Mouse (Mus musculus) layer of hippocampus, postnatal 36 days (tissue): ENCODE measurements around the gene Surf4. TPM values are rescaled to one million over a fixed set of nuclear protein-coding genes. Genes with fewer than 3 reads are reported as not detected.

Experiments
- DNase-seq, 2 experiments: peaks; one replicate each; pipeline ENCODE4 v3.0.0; 2022
- total RNA-seq, 2 experiments: library from RNA; stranded (reverse); gene quantifications; 2 replicates each; pipeline ENCODE4 v1.2.3; 2021

Gene Surf4
- total RNA-seq, 2 experiments from 2014 or later, result 59.0 to 59.6 TPM

GRCm38 (mm10) chr2:26927745-26928476, 5.8 kb downstream of the Surf4 start:
- no peak for DNase-seq

- no peak for DNase-seq
These were observed 11.9 kb downstream of the Surf4 start for GRCm38 (mm10) chr2:26921784-26922183.

DNA sequence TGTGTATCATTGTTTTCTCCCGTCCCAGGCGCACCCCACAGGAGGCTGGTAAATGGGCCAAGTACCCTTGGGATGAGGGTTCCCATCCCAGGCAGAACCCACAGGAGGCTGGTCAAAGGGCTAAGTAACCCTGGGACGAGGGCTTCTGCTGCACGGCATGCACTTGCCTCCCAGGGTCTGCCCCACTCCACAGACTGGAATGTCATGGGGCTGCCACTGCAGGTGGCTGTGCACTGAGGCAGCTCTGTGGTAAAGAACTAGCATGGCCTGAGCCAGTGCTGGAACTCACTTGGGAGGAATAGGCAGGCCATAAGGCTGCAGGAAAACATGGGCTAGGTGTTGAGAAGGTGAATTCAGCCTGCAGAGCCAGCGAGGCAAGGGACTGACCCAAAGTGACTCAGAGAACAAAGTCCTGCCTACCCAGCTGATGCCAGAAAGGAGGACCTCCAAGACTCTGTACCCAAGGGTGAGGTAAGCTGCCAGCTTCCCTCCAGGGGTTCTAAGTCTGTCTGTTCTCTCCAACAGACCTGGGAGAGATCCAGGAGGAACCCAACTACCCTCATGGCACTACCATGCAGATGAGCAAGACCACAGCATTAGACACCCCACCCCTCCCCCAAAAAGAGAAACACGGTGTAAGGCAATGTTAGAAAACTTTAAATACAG, 13.4 kb downstream of the Surf4 start:
- DNase-seq, result no peak

DNA sequence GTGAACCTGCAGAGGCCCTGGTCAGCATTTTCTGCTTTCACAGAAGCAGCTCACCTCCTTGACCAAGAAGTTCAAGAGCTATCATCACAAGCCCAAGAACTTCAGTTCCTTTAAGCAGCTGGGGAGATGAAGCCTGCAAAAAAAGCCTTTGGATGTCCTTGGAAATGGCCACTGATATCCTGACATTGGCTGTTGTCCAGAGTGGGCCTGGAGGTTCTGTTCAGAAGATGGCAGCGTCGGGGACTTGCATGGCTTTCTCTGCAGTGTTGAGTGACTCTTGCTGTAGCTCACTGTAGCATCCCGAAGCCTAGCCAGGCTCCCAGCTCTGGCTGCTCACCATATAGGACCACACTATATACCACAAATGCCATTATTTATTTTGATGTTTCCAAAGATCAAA, 14.0 kb downstream of the Surf4 start:
- DNase-seq, result no peak

- DNase-seq, result no peak
These were observed 17.0 kb downstream of the Surf4 start for GRCm38 (mm10) chr2:26916738-26917137.

DNA sequence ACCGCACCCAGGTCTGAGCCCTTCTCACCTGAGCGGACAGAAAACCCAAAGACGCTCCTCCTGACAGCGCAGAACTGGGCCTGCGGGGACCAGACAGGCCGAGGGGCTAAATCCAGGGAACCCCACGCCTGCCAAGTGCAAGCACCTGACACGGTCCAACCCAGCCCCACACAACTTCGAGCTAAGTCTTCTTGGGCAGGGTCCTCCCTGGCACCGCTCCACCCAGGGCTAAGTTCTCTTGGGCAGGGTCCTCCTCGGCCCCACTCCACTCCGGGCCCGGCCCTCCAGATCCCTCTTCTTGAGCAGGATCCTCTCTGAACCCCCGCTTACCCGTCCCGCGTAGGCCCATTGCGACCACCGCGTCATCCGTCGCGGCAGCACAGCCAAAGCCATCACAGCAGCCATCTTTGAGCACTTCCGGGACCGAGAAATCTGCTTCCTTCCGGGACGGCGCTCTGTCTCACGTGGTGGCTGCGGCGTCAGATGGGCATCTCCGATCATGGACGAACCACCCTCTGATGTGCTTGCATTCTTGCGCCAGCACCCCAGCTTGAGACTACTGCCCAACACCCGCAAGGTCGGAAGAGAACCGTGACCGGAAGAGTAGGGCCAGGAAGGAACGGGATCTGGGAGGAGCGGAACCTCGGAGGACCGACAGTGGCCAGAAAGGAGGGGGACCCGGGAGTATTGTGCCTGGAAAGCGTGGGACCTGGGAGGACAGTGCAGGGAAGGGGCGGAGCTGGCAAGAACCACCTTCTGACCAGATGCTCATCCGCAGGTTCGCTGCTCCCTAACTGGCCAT, 17.6 kb downstream of the Surf4 start, which contains the start of the genes Surf2 and Surf1:
Gene Surf2 (plus strand): TSS at position 441 of the 802 bp plus-strand sequence.
Gene Surf1 (minus strand): TSS at position 604 of the 802 bp plus-strand sequence.
- peak; percentile 85 to 86 for DNase-seq

DNA sequence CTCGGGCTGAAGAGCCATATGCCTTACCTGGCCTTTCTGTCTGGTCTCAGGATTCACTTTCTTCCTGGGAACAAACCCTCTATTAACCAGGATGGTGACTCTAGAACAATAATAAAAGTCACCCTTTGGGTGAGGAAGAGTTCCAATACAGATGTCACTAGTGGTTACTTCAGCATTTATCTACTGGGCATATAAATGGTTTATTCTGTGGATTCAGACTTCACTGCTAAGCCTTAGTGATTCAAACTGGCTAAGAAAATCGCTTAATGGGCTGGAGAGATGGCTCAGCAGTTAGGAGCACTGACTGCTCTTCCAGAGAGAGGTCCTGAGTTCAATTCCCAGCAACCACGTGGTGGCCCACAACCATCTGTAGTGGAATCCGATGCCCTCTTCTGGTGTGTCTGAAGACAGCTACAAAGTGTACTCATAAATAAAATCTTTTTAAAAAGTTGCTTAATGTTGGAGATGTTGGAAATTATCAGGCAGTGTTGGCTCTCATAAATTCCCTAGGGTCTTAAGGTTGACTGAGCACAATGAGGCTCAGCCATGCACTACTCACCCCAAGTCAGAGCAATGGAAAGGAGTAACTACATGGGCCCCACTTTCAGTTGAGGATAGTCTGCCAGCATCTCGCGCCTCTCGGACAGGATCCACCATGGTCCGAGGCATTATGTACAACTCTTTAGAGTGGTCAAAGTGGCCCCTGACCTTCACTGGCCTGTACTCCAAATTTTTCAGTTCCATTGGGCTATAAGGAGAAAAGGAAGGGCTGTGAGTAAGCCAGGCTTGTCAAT, 19.4 kb downstream of the Surf4 start:
- DNase-seq, result no peak

DNA sequence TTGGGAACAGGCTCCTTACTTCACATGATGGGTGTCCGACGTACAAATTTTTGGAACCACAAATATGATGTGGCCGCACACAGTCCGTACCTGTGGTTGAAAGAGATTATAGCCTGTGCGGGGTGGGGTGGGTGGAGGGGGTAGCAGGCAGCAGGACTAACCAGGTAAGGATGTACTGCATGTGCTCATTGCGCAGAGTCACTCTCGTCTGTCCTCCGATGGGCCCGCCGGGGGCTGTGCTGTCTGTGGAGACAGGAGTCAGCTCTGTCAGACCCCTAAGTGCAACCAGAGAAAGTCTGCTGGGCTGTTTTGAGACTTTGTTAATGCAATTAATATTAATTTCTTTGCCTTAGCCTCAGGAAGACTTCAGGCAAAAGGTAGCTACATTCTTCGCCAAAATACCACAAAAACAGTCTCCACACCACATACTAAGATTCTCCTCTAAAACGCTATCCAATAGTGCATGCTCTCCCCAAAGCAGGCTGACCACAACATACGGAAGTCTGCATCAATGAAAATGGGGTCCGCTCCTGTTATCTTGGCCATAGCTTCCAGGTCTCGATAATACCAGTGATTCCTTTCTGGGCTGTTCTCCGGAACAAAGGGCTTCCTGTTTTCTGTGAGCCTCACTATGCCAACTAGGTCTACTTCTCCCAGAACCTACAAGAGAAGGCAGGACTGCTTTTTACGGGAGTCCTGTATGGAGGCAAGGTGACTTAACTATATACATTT, 20.1 kb downstream of the Surf4 start:
- DNase-seq, result no peak

GRCm38 (mm10) chr2:26912253-26912770, 21.4 kb downstream of the Surf4 start:
- no peak for DNase-seq

GRCm38 (mm10) chr2:26910994-26911765, 22.5 kb downstream of the Surf4 start:
- no peak for DNase-seq

- peak; percentile 99 for DNase-seq
These were observed 23.4 kb downstream of the Surf4 start, which contains the start of the genes Med22 and Rpl7a for GRCm38 (mm10) chr2:26910124-26910993. Gene Med22, minus strand, starts transcription at chr2:26910677. Gene Rpl7a, plus strand, starts transcription at chr2:26910764.

- DNase-seq, result no peak
These were observed 24.3 kb downstream of the Surf4 start for GRCm38 (mm10) chr2:26909387-26909784.

GRCm38 (mm10) chr2:26908710-26909386, 24.9 kb downstream of the Surf4 start:
- no peak for DNase-seq

DNA sequence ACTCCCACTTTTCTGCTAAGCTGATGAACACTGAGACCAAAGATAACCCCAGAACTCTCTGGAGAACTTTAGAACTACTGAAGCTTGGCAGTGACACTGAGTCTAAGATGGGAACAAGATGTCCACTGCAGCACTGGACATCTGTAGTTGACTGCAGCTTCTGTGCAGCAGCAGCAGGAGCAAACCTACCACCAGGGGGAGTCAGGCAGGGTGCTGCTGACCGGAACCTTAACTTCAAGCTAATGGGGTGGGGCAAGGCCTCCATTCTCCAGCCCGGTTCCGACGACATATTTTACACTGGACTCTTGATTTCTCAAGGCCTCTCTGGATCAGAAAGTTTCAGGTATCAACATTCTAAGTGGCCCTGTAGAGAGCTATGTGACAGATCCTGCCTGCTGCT, 26.6 kb downstream of the Surf4 start:
- no peak for DNase-seq

GRCm38 (mm10) chr2:26906431-26906830, 27.3 kb downstream of the Surf4 start:
- no peak for DNase-seq

GRCm38 (mm10) chr2:26905936-26906335, 27.8 kb downstream of the Surf4 start:
- no peak for DNase-seq

DNA sequence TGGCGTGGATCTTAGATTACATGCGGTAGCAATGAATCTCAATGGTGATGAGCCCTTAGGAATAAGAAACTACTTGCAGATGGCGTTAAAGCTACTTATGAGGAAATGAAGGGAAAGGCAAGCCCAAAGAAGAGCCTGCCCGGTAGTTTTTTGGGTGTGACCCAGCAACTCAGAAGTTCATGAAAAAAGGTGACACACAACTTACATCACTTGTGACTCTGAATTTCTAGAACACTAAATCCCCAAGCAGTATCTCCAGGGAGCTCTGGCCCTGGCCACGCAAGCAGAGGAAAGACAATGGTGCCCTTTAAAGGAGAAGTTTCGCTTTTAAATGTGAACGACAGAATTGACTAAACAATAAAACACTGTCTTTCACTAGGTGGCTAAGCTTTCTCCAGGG, 30.4 kb downstream of the Surf4 start:
- no peak for DNase-seq

- peak; percentile 96 to 97 for DNase-seq
These were observed 31.1 kb downstream of the Surf4 start, which contains the start of gene Surf6 for GRCm38 (mm10) chr2:26902467-26903220. Gene Surf6, minus strand, starts transcription at chr2:26902879.
